Mouse (Mus musculus) v-Abl transformed pro-B cells (cell line): Measurements from ENCODE around the gene Krt14.
"Not testable (repeated sequence)": the region's sequence is repeated elsewhere in the genome, so short reads cannot be mapped to it uniquely, and the experiment has no call there.

ENCODE experiments used
- in situ Hi-C, 2 experiments: fragments of 400-800 bp; cut with MboI; formaldehyde crosslinking; loops; one replicate each; pipeline ENCODE4 v1.15.1; 2025; ENCODE audit not compliant: unreplicated experiment in 2 of 2

Gene Krt14

DNA sequence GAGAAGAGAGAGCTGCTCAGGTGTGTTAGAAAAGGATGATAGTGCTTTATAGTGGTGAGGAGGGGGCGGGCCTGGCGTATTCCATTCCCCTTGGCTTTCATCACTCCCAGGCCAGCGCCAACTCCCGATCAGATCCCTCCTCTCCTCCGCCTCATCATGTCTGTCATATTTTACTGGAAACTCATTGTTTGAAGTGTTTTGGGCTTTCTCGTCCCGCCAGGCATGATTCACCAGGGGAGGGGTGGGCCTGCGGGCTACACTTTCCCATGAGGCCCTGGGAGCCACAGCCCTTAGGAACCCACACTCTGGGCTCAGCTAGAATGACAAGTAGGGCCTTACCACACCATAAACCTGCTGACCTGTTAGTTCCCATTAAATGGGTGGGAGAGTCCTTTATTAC lies at the start of gene Krt14:
Gene Krt14 (minus strand): TSS at position 51 of the 400 bp plus-strand sequence.
- in situ Hi-C loops, result no loop called here

DNA sequence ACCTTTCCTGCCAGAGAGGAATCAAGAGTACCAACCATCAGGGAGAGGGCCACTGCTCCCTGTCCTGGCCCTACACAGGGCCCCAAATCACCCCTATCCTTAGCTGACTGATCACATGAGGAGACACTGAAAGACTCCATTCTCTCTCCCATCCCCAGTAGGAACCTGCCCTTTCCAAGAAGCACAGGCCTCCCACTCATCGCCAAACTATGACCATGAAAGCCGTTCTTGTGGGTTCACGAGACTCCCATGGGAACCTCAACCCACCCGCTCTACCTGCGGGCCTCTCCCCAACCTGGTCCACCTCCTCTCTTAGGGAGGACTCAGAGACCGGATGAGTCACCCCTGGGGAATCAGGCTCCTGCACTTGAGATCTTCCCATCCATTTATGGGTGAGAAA lies 48.2 kb upstream of the Krt14 start:
- in situ Hi-C loops, result no loop called here

- in situ Hi-C loops, result no loop called here
Measured at GRCm38 (mm10) chr11:100254360-100255090, 47.2 kb upstream of the Krt14 start.

- in situ Hi-C loops, result no loop called here
Measured at GRCm38 (mm10) chr11:100248852-100249465, 41.6 kb upstream of the Krt14 start, which contains the start of gene Krt16. TSS of gene Krt16 (minus strand) at chr11:100248902.

GRCm38 (mm10) chr11:100246471-100246870 lies 39.1 kb upstream of the Krt14 start:
- in situ Hi-C loops, result not testable (repeated sequence)

DNA sequence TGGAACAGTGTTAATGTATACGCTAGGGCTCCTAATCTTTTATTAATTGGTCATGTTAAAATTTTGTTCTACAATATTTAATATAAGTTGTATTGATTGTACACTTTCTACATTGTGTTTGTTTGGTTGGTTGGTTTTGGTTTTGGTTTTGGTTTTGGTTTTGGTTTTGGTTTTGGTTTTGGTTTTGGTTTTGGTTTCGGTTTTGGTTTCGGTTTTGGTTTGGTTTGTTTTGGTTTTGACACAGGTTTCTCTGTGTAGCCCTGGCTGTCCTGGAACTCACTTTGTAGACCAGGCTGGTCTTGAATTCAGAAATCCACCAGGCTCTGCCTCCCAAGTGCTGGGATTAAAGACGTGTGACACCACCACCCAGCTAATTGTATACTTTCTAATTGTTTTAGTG lies 32.9 kb upstream of the Krt14 start:
- in situ Hi-C loops, result not testable (repeated sequence)

GRCm38 (mm10) chr11:100221741-100222140 lies 14.4 kb upstream of the Krt14 start:
- in situ Hi-C loops, result no loop called here

DNA sequence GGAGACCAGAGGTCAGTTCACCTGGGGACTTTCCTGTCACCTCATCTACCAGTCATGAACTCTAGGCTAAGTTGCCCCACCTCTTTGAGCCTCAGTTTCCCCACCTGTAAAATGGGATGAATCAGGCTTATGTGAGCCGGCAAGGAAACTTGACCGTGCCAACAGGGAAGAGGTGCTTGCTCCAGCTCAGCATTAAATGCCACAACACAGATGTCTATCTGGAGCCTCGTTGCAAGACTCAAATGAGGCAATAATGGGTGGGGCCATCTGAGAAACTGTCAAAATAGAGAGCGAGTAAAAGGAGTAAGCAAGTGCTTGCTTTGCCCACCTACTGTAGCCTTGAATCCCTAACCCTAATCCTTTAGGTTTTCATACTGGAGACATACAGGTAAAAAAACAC lies 12.0 kb upstream of the Krt14 start:
- in situ Hi-C loops, result no loop called here

DNA sequence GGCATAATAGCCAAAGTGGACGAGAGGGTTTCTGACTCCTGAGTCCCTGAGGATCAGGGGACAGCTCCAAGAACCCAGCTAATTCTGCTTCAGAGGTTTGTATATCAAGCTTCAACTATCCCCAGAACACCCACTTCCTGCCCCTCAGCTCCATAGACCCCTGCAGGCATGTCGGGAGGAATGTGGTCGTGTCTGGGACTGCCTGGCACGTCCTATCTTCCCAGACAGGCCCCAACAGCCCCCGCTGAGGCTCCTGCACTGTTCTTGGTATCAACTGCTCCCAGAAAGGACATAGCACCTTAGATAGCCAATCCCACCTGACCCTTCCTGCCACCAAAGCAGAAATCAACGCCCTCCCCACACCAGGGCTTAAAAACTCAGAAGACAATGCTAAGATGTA lies 1.2 kb upstream of the Krt14 start:
- in situ Hi-C loops, result no loop called here

- in situ Hi-C loops, result no loop called here
Measured at GRCm38 (mm10) chr11:100203448-100203847, 3.9 kb downstream of the Krt14 start.

DNA sequence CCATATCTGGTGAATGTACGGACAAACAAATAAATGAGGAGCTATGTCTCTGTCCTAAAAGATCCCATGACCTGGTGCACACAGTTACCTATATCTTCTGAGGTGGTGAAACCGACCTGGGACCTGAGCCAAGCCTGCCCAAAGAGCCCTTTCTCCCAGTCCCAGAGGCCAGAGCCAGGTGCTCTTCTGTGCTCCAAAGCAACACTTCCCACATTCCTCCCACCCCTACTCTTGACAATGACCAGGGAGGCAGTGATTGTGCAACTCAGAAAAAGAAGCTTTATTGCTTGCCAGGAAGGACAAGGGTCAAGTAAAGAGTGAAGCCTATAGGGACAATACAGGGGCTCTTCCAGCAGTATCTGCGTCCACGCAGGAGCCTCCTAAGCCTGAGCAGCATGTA lies 4.4 kb downstream of the Krt14 start:
- in situ Hi-C loops, result no loop called here

GRCm38 (mm10) chr11:100200104-100200820 lies 7.1 kb downstream of the Krt14 start:
- in situ Hi-C loops, result no loop called here

GRCm38 (mm10) chr11:100198666-100199065 lies 8.7 kb downstream of the Krt14 start:
- in situ Hi-C loops, result no loop called here

DNA sequence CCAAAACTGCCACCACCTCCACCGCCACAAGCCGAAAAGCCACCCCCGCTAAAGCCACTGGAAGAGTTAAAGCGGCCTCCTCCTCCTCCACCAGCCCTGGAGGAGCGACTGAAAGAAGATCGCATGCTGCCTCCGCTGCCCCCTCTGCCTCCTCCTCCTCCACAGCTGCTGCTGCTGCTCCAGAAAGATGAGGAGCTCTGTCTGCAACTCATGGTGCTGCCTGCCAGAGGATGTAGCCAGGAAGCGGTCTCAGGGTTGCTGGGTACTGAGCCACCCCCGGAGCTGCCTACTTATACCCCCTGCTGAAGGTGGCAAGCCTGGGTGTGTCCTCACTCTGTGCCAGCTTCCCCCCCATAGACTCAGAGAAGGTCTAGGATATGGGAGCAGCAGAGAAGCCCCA lies 14.4 kb downstream of the Krt14 start, which contains the start of gene Krt9:
Gene Krt9 (minus strand): TSS at position 255 of the 400 bp plus-strand sequence.
- in situ Hi-C loops, result no loop called here

DNA sequence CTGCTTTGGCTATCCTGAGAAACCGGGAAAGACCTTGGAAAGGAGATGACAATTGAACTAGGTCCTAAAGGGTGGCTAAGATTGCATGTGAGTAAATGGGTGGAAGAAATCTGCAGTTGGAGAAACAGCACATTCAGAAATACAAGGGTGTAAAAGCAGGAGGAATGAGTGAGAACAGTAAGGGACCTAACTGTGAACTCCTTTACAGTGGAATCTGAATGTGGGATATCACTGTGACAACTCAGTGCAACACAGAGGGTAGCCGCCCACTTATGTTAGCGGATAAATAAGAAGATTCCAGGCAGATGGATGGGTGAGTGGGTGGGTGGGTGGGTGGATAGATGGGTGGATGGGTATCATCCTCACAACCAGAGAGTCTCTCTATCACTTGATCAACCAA lies 15.5 kb downstream of the Krt14 start:
- in situ Hi-C loops, result no loop called here

DNA sequence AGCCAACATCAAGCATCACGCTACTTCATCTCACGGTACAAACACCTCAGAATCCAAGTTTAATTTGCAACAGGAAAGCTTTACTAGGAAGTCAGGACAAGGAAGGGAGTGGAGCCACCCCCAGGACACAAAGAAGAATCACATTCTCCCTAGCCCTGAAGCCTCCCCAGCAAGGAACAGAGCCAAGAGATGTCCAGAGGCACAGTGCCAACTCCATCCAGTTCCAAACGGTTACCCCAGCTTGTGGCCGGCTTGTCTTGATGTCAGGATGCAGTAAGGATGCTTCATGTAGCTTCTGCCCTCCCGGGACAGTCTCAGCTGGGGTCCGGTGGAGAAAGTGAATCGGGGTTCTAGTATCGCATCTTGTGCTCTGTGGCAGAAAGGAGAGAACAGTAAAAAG lies 20.6 kb downstream of the Krt14 start:
- in situ Hi-C loops, result no loop called here

DNA sequence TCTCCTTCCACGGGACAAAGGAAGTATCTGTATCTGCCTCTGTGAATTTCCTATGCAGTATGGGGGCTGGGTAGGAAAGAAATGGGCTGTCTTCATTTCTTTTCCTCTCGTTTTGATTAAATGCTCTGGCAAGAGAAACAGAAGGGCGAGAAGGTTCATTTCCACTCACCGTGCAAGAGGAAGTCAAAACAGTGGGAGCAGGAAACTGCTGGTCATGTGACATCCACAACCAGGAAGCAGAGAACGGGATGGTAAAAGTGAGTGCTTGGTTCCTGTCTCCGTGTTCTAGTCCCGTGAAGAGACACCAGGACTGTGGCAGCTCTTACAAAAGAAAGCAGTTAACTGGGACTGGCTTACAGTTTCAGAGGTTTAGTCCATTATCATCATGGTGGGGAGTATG lies 25.6 kb downstream of the Krt14 start:
- in situ Hi-C loops, result no loop called here

DNA sequence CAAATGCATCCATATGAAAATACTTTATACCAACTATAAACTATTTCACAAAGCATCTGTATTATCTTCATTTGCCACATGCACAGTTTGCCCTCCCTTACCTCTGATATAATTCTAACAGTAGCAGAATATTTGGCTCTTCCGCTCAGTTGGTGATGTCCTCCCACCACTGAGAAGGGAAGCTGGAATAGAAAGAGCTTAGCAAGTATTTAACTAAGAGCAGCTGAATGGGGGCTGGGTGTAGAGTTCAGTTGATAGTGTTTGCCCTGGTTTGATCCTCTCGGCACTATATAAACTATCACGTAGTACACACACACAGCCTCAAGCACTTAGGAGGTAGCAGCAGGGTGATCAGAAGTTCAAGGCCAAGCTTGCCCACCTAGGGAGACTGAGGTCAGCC lies 28.1 kb downstream of the Krt14 start:
- in situ Hi-C loops, result no loop called here

GRCm38 (mm10) chr11:100178307-100178706 lies 29.0 kb downstream of the Krt14 start:
- in situ Hi-C loops, result no loop called here

- in situ Hi-C loops, result no loop called here
Measured at GRCm38 (mm10) chr11:100176791-100177190, 30.6 kb downstream of the Krt14 start.
